Mouse (Mus musculus): ENCODE results near the gene Ppp1r1a. TPM values are rescaled to one million over a fixed set of nuclear protein-coding genes. Genes with fewer than 3 reads are reported as not detected.

The Ppp1r1a gene
- total and polyA plus RNA-seq, 2 experiments from 2014 or later: 8.4 to 36.3 TPM

GRCm38 (mm10) chr15:103549475-103549874 is 11.7 kb upstream of the Ppp1r1a start:
- no peak for ATAC-seq (ENCODE audit: insufficient read depth, low read depth)
- no peak overlapping the region for H3K9ac ChIP-seq (replicated peaks; ENCODE audit: low read depth, low read length)
- no peaks in the 10 kb centered on the region for H3K4me1 ChIP-seq (ENCODE audit: control insufficient read depth, insufficient read depth)
- H3K4me3 ChIP-seq (ENCODE audit: low read depth, low read length): no peak overlapping the region
- no peaks in the 10 kb centered on the region for H3K27me3 ChIP-seq (ENCODE audit: control insufficient read depth, insufficient read depth, low read length)
- WGBS: 84% methylated on average over 1 of the region's 1 CpGs
- DNase-seq (ENCODE audit: low spot score): no peak
- H3K4me2 ChIP-seq (ENCODE audit: low read depth, low read length): no peak overlapping the region
- no peak for TF ChIP-seq EP300 (IDR thresholded peaks at IDR 0.05; ENCODE audit: low read depth)
- no peak for TF ChIP-seq CTCF (IDR thresholded peaks at IDR 0.05; ENCODE audit: low read depth)
- no peaks in the 10 kb centered on the region for H3K9me3 ChIP-seq (replicated peaks; ENCODE audit: control insufficient read depth, low read length)
- no peaks in the 10 kb centered on the region for H3K36me3 ChIP-seq (replicated peaks; ENCODE audit: control insufficient read depth, insufficient read depth, low read length)
- H3K27ac ChIP-seq (ENCODE audit: low read depth): no peak overlapping the region

- ATAC-seq (ENCODE audit: insufficient read depth, low read depth) (no peak), DNase-seq (ENCODE audit: low spot score) (no peak)
- TF ChIP-seq EP300 (IDR thresholded peaks at IDR 0.05; ENCODE audit: low read depth) (no peak), CTCF (IDR thresholded peaks at IDR 0.05; ENCODE audit: low read depth) (no peak)
- Histone ChIP-seq H3K27ac (ENCODE audit: low read depth) (no peak overlapping the region), H3K4me1 (ENCODE audit: control insufficient read depth, insufficient read depth) (no peaks in the 10 kb centered on the region), H3K4me3 (ENCODE audit: low read depth, low read length) (no peak overlapping the region), H3K4me2 (ENCODE audit: low read depth, low read length) (no peak overlapping the region), H3K36me3 (replicated peaks; ENCODE audit: control insufficient read depth, insufficient read depth, low read length) (no peaks in the 10 kb centered on the region), H3K27me3 (ENCODE audit: control insufficient read depth, insufficient read depth, low read length) (no peaks in the 10 kb centered on the region), H3K9ac (replicated peaks; ENCODE audit: low read depth, low read length) (no peak overlapping the region), H3K9me3 (replicated peaks; ENCODE audit: control insufficient read depth, low read length) (no peaks in the 10 kb centered on the region)
- 78% methylated on average over 3 of the region's 3 CpGs for WGBS
Observed at GRCm38 (mm10) chr15:103547983-103548382, 10.2 kb upstream of the Ppp1r1a start.

- H3K4me2 ChIP-seq (ENCODE audit: low read depth, low read length): no peak overlapping the region
- H3K9me3 ChIP-seq (replicated peaks; ENCODE audit: control insufficient read depth, low read length): no peaks in the 10 kb centered on the region
- H3K27me3 ChIP-seq (ENCODE audit: control insufficient read depth, insufficient read depth, low read length): peaks cover 5% of the 10 kb centered on the region; the same call in 1 of the 2 replicates
- H3K27ac ChIP-seq (ENCODE audit: low read depth): no peak overlapping the region
- no peaks in the 10 kb centered on the region for H3K36me3 ChIP-seq (replicated peaks; ENCODE audit: control insufficient read depth, insufficient read depth, low read length)
- peaks cover 2% of the 10 kb centered on the region; the same call in 1 of the 2 replicates for H3K4me1 ChIP-seq (ENCODE audit: control insufficient read depth, insufficient read depth)
- H3K9ac ChIP-seq (replicated peaks; ENCODE audit: low read depth, low read length): no peak overlapping the region
- TF ChIP-seq CTCF (IDR thresholded peaks at IDR 0.05; ENCODE audit: low read depth) (no peak), EP300 (IDR thresholded peaks at IDR 0.05; ENCODE audit: low read depth) (no peak)
- ATAC-seq (ENCODE audit: insufficient read depth, low read depth): no peak
- no peak for DNase-seq (ENCODE audit: low spot score)
- no peak overlapping the region for H3K4me3 ChIP-seq (ENCODE audit: low read depth, low read length)
Observed at GRCm38 (mm10) chr15:103542526-103542925, 4.7 kb upstream of the Ppp1r1a start.

- H3K27ac ChIP-seq (ENCODE audit: low read depth): no peak overlapping the region
- H3K4me1 ChIP-seq (ENCODE audit: control insufficient read depth, insufficient read depth): peaks cover 4% of the 10 kb centered on the region
- H3K4me2 ChIP-seq (ENCODE audit: low read depth, low read length): no peak overlapping the region
- WGBS: 45% methylated on average over 1 of the region's 1 CpGs
- DNase-seq (ENCODE audit: low spot score): no peak
- no peaks in the 10 kb centered on the region for H3K9me3 ChIP-seq (replicated peaks; ENCODE audit: control insufficient read depth, low read length)
- H3K27me3 ChIP-seq (ENCODE audit: control insufficient read depth, insufficient read depth, low read length): peaks cover 6% of the 10 kb centered on the region; the same call in 1 of the 2 replicates
- no peak overlapping the region for H3K9ac ChIP-seq (replicated peaks; ENCODE audit: low read depth, low read length)
- no peak for ATAC-seq (ENCODE audit: insufficient read depth, low read depth)
- H3K4me3 ChIP-seq (ENCODE audit: low read depth, low read length): no peak overlapping the region
- no peak for TF ChIP-seq CTCF (IDR thresholded peaks at IDR 0.05; ENCODE audit: low read depth)
- TF ChIP-seq EP300 (IDR thresholded peaks at IDR 0.05; ENCODE audit: low read depth): no peak
- no peaks in the 10 kb centered on the region for H3K36me3 ChIP-seq (replicated peaks; ENCODE audit: control insufficient read depth, insufficient read depth, low read length)
Observed at GRCm38 (mm10) chr15:103540646-103541045, 2.8 kb upstream of the Ppp1r1a start.

- Histone ChIP-seq H3K27ac (ENCODE audit: low read depth) (no peak overlapping the region), H3K9me3 (replicated peaks; ENCODE audit: control insufficient read depth, low read length) (no peaks in the 10 kb centered on the region), H3K36me3 (replicated peaks; ENCODE audit: control insufficient read depth, insufficient read depth, low read length) (no peaks in the 10 kb centered on the region), H3K4me2 (ENCODE audit: low read depth, low read length) (no peak overlapping the region), H3K9ac (replicated peaks; ENCODE audit: low read depth, low read length) (no peak overlapping the region), H3K27me3 (ENCODE audit: control insufficient read depth, insufficient read depth, low read length) (peaks cover 6% of the 10 kb centered on the region; the same call in 1 of the 2 replicates), H3K4me3 (ENCODE audit: low read depth, low read length) (no peak overlapping the region), H3K4me1 (ENCODE audit: control insufficient read depth, insufficient read depth) (peaks cover 4% of the 10 kb centered on the region)
- DNase-seq (ENCODE audit: low spot score): no peak
- 80% methylated on average over 2 of the region's 2 CpGs for WGBS
- TF ChIP-seq CTCF (IDR thresholded peaks at IDR 0.05; ENCODE audit: low read depth) (no peak), EP300 (IDR thresholded peaks at IDR 0.05; ENCODE audit: low read depth) (no peak)
- no peak for ATAC-seq (ENCODE audit: insufficient read depth, low read depth)
Observed at GRCm38 (mm10) chr15:103539259-103539658, 1.5 kb upstream of the Ppp1r1a start.

Data from heart, postnatal 0 days (tissue).